Mouse (Mus musculus) brain, embryonic 14.5 days (tissue): ENCODE measurements around the gene Gm49721.
A peak's percentile ranks its signal among the peaks of the same experiment; 100 is the strongest.
"Not testable (repeated sequence)": the region's sequence is repeated elsewhere in the genome, so short reads cannot be mapped to it uniquely, and the experiment has no call there.

ENCODE experiments used
- CTCF ChIP-seq: fragments of 200-500 bp; IDR thresholded peaks from 2 replicates; pipeline ENCODE4 v1.5.1; 2012; ENCODE audit warnings: inconsistent platforms, mild to moderate bottlenecking, moderate library complexity, borderline replicate concordance; ENCODE audit not compliant: insufficient read depth, insufficient read length; ENCODE audit errors: extremely low read depth
- POLR2A ChIP-seq: fragments of 200-500 bp; IDR thresholded peaks from 2 replicates; pipeline ENCODE4 v1.6.1; 2012; ENCODE audit warnings: mild to moderate bottlenecking, inconsistent platforms, borderline replicate concordance; ENCODE audit not compliant: poor library complexity, insufficient read depth, insufficient read length, severe bottlenecking; ENCODE audit errors: extremely low read depth

DNA sequence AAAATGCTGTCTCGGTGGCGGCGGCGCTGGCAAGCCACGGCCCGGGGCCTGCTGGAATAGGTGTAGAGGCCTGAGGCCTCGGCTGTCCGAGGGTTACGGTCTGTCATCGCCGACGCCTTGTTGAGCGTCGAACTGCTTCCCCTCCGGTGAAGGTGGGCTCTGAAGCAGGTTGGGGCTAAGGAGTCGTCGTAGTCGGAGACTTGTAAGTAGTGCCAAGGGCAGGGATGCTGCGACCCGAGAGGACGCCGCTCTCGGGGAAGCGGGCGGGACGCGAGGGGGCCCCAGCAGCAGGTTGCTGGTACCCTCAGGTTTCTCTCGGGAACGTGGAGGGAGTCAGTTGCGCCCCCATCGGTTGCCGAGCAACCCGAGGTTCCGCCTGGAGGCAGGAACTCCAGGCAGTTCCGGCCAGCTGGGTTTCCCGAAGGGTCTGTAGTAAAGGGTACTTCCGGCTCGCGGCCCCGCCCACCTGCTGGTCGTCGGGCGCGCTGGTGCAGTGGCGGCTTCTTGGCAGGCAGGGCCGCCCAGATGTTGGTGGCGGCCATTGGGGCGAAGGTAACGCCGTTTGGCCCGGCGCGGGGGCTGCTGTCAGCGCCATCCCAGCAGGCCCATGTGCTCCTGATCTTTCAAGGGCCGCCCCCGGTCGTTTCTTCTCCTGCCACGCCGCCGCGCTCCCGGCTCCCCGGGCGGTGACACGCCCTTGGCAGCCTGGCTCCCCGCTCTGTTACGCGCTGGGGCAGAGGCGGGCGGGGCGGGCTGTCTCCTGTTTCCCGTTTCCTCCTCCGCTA lies 30.5 kb upstream of the Gm49721 start, which contains the start of gene Rsph3b:
- TF ChIP-seq POLR2A = peak; percentile 53; the same call in 1 of the 2 replicates
- TF ChIP-seq CTCF = not testable (repeated sequence)
